Mouse (Mus musculus): ENCODE results near the gene Nol9.

The Nol9 gene

DNA sequence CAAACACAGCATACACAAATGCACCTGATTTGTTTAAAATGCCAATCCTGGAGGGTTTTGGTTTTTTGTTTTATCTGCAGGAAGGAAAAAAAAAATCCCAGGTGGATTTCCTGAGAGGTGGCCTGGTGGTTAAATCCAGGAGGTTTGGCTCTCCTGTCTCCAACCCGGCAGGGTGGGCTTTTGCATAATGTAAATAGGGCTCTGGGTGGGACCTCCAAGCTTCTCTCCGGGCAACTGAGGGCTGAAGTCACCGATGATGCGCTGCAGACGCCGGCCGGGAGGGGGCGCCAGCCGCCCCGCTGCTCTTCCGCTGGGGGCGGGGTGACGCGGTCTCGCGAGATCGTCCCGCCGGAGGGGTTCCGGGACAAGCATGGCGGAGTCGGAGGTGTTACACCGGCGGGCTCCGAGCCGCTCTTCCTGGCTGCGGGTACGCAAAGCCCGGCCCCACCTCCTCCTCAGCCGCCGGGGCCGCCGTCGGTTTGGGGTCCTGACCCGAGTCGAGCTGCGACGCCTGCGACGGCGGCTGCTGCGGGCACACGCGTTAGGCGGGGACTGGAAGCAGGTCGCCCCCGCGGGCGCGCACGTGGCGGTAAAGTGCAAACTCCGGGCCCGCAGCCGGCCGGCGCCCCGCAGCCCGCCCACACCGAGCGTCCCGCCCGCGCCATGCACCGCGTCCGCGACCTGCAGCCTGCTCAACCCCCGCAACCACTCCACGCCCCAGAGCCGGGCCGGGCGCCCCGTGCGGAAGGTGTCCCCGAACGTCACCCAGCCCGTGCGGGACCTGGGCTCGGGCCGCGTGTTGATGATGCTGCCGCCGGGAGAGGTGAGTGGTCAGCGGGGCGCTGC, at the start of gene Nol9:
TSS of gene Nol9 (plus strand) at position 337 of the 846 bp plus-strand sequence.
- peak; percentile 93 for DNase-seq

- no peak for DNase-seq
Measured at GRCm38 (mm10) chr4:151992091-151992490, 47.0 kb upstream of the Nol9 start.

- no peak for DNase-seq
Measured at GRCm38 (mm10) chr4:151993035-151993434, 46.1 kb upstream of the Nol9 start.

DNA sequence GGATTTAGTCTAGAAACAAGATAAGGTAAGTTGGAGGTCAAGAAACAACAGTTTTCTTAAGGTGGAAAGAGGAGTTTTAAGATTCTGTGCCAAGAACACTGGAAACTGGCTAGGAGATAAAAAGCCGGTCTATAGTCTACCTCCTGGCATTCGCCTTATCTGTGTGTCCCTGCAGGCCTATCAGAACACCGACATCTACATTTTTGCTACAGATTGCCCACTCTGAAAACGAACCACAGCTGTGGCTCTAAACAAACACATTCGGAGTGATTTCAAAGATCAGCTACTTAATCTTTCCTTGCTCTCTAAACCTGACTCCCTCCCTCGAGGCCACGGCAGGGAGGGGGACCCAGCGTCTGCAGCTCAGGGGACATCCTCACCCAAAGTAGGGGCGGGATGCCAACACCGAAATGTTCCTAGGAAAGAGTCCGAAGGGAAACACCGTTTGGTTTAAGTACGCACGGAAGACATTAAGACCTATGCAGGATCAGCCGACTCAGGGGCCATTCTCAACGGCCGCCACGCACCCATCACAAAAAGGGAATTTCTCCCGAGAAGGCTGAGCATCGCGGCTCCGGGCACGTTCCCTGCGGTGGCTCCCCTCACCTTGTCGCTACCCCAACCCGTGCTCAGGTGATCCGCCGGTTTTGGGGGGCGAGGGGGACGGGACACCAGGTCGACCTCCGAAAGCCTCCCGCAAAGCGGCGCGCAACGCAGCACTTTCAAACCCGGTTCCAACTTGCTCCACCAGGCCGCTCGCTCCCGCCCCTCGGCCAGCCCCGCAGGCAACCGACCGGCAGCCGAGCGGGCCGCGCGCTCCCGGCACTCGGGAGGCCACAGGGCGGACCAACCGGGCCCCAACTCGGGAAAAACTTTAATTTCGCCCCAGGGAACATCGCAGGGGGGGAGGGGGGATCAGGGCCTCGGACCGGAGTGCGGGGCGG, 44.6 kb upstream of the Nol9 start:
- DNase-seq = peak; percentile 28

GRCm38 (mm10) chr4:151995371-151996172, 43.5 kb upstream of the Nol9 start:
- no peak for DNase-seq

GRCm38 (mm10) chr4:151996173-151996950, 42.8 kb upstream of the Nol9 start, which contains the start of gene Phf13:
TSS of gene Phf13 (minus strand) at chr4:151996258.
- DNase-seq = peak; percentile 99

DNA sequence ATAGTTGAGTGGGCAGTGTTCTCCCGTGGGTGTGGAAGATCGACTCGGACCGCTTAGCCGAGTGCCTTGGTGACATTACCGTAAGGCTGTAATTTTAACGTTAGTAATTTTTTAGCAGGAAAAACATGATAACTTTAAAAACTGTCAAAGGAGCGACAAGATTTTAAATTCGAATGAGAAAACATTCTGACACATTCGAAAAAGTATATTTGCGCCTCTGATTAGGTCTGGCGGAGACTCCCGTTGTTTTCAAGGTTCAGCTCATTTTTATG, 42.2 kb upstream of the Nol9 start:
- DNase-seq = no peak

GRCm38 (mm10) chr4:151997701-151998100, 41.4 kb upstream of the Nol9 start:
- DNase-seq = no peak

GRCm38 (mm10) chr4:151999481-151999880, 39.6 kb upstream of the Nol9 start:
- DNase-seq = no peak

DNA sequence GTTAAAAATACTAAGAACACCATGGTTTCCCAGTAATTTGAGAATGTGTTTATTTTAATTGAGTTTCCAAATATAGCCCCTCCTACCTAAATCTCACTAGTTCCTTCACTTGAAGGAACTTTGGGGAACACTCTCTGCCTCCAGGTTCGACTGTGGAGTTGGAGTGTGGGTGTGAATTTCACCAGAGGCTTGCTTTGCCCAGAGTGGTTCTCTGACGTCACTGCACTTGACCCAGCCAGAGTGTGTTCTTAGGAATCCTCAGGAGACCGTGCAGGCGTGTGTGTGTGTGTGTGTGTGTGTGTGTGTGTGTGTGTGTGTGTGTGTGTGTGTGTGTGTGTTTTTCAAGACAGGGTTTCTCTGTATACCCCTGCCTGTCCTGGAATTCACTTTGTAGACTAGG, 38.2 kb upstream of the Nol9 start:
- DNase-seq = no peak

DNA sequence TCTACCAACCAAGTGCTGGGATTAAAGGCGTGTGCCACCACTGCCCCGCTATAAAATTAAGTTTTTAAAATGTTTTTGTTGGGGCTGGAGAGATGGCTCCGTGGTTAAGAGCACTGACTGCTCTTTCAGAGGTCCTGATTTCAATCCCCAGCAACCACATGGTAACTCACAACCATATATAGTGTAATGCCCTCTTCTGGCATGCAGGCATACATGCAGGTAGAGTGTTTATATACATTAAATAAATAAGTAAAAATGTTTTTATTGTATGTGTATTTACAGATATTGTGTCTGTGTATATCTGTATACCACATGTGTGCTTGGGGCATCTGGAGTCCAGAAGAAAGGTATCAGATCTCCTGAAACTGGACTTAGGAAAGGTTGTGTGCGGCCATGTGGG, 37.8 kb upstream of the Nol9 start:
- no peak for DNase-seq

- DNase-seq = no peak
Measured at GRCm38 (mm10) chr4:152002063-152002462, 37.1 kb upstream of the Nol9 start.

DNA sequence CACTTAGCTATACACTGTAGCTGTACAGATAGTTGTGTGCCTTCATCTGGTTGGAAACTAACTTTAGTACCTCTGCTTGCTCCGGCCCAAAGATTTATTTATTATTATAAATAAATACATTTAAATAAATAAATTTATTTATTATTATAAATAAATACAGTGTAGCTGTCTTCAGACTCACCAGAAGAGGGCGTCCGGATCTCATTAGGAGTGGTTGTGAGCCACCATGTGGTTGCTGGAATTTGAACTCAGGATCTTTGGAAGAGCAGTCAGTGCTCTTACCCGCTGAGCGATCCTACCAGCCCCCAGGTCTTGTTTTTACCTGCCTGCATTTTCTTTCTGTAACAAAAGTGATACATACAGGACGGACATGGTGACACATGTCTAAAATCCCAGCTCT, 33.0 kb upstream of the Nol9 start:
- DNase-seq = no peak

DNA sequence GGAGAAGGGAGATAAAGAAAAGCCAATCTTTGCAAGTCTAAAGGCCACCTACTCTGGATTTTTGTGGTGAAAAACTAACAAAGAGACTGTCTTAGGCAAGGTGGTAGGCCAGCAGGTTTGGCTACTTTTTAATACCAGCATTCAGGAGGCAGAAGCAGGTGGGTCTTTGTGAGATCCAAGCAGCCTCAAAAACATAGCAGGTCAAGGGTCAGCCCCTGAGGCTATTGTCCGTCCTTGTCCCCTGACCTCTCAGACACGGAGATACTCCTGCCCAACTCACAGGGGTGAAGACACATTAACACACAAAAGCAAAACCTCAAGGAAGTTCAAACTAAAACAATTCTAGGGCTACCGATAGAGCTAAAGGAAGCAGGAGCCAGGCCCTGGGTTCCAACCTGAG, 32.3 kb upstream of the Nol9 start:
- no peak for DNase-seq

GRCm38 (mm10) chr4:152007481-152008147, 31.5 kb upstream of the Nol9 start:
- peak; percentile 23 for DNase-seq

DNA sequence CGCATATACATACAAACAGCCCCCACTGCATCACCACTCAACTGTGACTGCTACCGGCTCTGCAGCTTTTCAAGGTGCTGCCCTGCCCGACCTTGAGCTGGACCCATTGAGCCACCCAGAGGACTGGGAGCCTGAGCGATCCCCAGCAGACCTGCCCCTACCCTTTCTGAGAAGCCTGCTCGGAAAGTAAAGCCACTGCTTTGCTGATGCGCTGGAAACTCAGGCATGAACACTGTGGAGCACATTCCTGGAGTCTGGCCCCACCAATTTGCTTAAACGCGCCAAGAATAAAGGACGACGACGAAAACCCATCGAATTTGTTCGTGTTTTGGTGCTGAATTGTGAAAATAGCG, 31.0 kb upstream of the Nol9 start:
- DNase-seq = no peak

- peak; percentile 91 for DNase-seq
Measured at GRCm38 (mm10) chr4:152008622-152009075, 30.5 kb upstream of the Nol9 start, which contains the start of gene Klhl21. TSS of gene Klhl21 (plus strand) at chr4:152008803.

DNA sequence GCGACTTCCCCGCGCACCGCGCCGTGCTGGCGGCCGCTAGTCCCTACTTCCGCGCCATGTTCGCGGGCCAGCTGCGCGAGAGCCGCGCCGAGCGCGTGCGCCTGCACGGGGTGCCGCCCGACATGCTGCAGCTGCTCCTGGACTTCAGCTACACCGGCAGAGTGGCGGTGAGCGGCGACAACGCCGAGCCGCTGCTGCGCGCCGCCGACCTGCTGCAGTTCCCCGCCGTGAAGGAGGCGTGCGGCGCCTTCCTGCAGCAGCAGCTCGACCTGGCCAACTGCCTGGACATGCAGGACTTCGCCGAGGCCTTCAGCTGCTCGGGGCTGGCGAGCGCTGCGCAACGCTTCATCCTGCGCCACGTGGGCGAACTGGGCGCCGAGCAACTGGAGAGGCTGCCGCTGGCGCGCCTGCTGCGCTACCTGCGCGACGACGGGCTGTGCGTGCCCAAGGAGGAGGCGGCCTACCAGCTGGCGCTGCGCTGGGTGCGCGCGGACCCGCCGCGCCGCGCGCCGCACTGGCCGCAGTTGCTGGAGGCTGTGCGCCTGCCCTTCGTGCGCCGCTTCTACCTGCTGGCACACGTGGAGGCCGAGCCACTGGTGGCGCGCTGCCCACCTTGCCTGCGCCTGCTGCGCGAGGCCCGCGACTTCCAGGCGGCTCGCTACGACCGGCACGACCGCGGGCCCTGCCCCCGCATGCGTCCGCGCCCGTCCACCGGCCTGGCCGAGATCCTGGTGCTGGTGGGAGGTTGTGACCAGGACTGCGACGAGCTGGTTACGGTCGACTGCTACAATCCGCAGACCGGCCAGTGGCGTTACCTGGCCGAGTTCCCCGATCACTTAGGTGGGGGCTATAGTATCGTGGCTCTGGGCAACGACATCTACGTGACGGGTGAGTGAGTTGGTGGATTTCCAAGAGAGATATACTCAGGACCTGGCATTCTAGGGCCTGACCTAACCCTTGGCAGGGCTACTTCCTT, 29.8 kb upstream of the Nol9 start:
- DNase-seq = peak; percentile 90

DNA sequence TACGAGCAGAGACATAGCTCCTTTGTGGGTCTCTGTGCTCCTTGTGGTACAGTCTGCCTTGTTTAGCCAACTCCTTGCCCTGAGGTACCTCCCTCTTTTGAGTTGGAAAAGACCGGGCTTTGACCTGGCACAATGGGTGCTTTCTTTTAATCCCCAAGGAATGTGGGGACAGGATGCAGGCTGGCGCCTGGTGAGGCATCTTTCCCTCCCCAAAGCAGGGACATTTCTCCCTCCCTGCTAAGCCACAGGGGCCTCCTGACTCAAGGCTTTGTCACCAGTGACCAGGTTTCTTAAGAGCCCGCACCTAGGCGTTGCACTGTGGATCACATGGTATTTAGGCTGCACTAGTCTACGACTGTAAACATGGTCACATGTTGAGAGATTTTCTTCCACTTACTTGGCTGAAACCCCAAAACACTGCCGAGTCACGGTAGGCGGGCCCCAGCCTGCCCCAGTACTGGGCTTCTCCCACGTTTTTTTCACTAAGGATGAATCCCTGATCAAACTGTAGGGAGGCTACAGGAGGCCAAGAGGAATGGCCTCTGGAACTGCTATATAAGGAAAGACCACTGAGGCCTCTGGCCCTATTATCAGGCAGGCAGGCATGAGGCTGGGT, 28.9 kb upstream of the Nol9 start:
- no peak for DNase-seq

DNA sequence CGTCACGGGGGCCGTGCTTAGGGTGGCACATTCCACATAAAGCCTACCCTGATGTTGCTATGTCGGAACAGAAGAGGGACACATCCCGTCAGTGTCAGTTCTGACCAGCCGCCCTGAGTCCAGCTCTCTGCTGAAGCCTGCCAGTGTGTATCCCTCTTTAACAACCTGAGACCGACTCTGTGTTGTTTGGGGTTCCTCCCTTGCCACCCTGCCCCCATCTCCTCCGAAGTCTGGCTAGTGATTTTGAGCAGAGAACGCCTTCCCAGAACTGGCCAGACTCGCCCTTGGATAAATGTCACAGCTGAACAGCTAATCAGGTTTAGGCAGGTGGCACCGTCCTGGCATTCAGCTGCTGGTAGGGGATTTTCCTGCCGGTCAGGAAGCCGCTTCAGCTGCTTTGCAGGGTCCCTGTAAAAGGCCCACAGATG, 28.4 kb upstream of the Nol9 start:
- DNase-seq = peak; percentile 21
